Mouse (Mus musculus): ENCODE measurements around the gene Ccdc54. TPM values are rescaled to one million over a fixed set of nuclear protein-coding genes. Genes with fewer than 3 reads are reported as not detected.

Ccdc54 gene
- polyA plus RNA-seq, 1 experiment from 2014 or later: not detected

Other genes starting within 250 kb of the Ccdc54 start
- gene Bbx, start 158.8 kb downstream of the Ccdc54 start, polyA plus RNA-seq (2015; fragmentation: Nextera tagmentation; extraction: Ambion mirVana): 65.4 and 65.9 TPM in 2 replicates